Mouse (Mus musculus) lung, embryonic 15.5 days (tissue): ENCODE data around the gene Spi1. TPM values are rescaled to one million over a fixed set of nuclear protein-coding genes. Genes with fewer than 3 reads are reported as not detected.
A peak's percentile ranks its signal among the peaks of the same experiment; 100 is the strongest.
"Not testable (repeated sequence)": the region's sequence is repeated elsewhere in the genome, so short reads cannot be mapped to it uniquely, and the experiment has no call there.

Source experiments
- ATAC-seq: fragments of 200-750 bp; cut with Nextera tagmentation; 2 replicates; pipeline ENCODE4 v1.8.0; 2017; ENCODE audit warnings: moderate number of reproducible peaks, borderline replicate concordance; ENCODE audit not compliant: low FRiP score, low TSS enrichment; ENCODE audit errors: extremely low read depth
- H3K27ac ChIP-seq: fragments of 300-500 bp; sonication (generic); 2 replicates; pipeline ENCODE4 v1.5.1; 2015; ENCODE audit warnings: moderate library complexity, mild to moderate bottlenecking, inconsistent platforms
- H3K27me3 ChIP-seq: fragments of 300-500 bp; sonication (generic); 2 replicates; pipeline ENCODE4 v1.6.1; 2015; ENCODE audit warnings: inconsistent platforms
- H3K36me3 ChIP-seq: fragments of 300-500 bp; sonication (generic); 2 replicates; pipeline ENCODE4 v1.6.1; 2015; ENCODE audit warnings: inconsistent platforms
- H3K4me1 ChIP-seq: fragments of 300-500 bp; sonication (generic); 2 replicates; pipeline ENCODE4 v1.6.1; 2015; ENCODE audit warnings: inconsistent platforms
- H3K4me2 ChIP-seq: fragments of 300-500 bp; sonication (generic); 2 replicates; pipeline ENCODE4 v1.6.1; 2015; ENCODE audit warnings: inconsistent platforms, mild to moderate bottlenecking, moderate library complexity
- H3K4me3 ChIP-seq: fragments of 300-500 bp; sonication (generic); 2 replicates; pipeline ENCODE4 v1.5.1; 2015; ENCODE audit warnings: mild to moderate bottlenecking, inconsistent platforms
- H3K9ac ChIP-seq: fragments of 300-500 bp; sonication (generic); 2 replicates; pipeline ENCODE4 v1.6.1; 2015; ENCODE audit warnings: inconsistent platforms
- H3K9me3 ChIP-seq: fragments of 300-500 bp; sonication (generic); 2 replicates; pipeline ENCODE4 v1.6.1; 2016; ENCODE audit warnings: inconsistent platforms
- WGBS: fragments of 180-500 bp; shearing (Covaris S2); methylation state at CpG from one replicate; pipeline ENCODE4 v1.1.7; 2015; 5-methylcytosine and 5-hydroxymethylcytosine counted together
- polyA plus RNA-seq: library from polyadenylated mRNA; unstranded; fragments of >200 nt; fragmentation: Nextera tagmentation; extraction: Ambion mirVana; gene quantifications from 2 replicates; pipeline ENCODE4 v1.2.1, GENCODE M21; 2015

Spi1 gene
- polyA plus RNA-seq, 1 experiment from 2014 or later, result 8.7 TPM

DNA sequence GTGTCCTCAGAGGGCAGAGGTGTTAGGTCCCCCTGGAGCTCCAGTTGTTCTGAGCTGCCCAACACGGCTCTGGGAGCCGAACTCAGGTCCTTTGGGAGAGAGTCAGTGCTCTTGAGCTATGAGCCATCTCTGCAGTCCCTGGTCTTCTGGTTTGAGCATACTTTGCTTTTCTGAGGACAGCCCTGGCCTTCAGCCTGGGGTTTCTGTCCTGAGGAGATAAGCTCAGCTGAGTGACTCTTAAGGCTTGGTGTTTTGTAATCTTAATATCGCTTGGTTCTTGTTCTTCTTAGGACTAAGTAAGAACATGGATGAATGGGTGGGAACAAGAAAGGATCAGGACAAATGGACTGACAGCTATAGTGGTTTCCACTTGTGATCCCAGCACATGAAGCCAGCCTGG is 26.0 kb downstream of the Spi1 start:
- H3K27me3 ChIP-seq, result no peaks in the 10 kb centered on the region
- 79% methylated on average over 3 of the region's 3 CpGs for WGBS
- H3K27ac ChIP-seq, result no peak overlapping the region
- peaks cover 4% of the 10 kb centered on the region; the same call in 1 of the 2 replicates for H3K4me1 ChIP-seq
- no peaks in the 10 kb centered on the region for H3K36me3 ChIP-seq
- no peak overlapping the region for H3K9ac ChIP-seq
- no peak overlapping the region for H3K4me2 ChIP-seq
- no peak for ATAC-seq
- no peaks in the 10 kb centered on the region for H3K9me3 ChIP-seq
- no peak overlapping the region for H3K4me3 ChIP-seq

DNA sequence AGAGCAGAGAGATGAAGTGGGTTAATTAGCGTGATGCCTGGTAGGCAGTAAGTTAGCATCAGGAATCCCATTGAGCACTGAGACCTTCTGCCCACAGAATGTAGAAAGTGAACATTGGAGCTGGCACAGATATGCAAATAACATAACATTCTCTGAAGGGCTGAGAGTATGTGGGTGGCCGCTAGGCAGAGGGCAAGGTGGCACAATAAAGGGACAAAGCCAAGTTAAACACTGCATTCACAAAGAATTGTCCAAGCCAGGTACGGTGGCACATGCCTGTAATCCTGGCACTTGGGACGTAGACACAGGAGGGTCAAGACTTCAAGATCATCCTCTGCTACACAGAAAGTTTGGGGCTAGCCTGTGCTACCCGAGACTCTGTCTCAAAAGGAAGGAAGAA is 27.1 kb downstream of the Spi1 start:
- H3K4me2 ChIP-seq, result no peak overlapping the region
- no peaks in the 10 kb centered on the region for H3K9me3 ChIP-seq
- no peaks in the 10 kb centered on the region for H3K27me3 ChIP-seq
- no peak overlapping the region for H3K27ac ChIP-seq
- H3K4me1 ChIP-seq, result peaks cover 4% of the 10 kb centered on the region; the same call in 1 of the 2 replicates
- ATAC-seq, result no peak
- no peak overlapping the region for H3K4me3 ChIP-seq
- no peaks in the 10 kb centered on the region for H3K36me3 ChIP-seq
- WGBS, result 77% methylated on average over 5 of the region's 5 CpGs
- no peak overlapping the region for H3K9ac ChIP-seq

DNA sequence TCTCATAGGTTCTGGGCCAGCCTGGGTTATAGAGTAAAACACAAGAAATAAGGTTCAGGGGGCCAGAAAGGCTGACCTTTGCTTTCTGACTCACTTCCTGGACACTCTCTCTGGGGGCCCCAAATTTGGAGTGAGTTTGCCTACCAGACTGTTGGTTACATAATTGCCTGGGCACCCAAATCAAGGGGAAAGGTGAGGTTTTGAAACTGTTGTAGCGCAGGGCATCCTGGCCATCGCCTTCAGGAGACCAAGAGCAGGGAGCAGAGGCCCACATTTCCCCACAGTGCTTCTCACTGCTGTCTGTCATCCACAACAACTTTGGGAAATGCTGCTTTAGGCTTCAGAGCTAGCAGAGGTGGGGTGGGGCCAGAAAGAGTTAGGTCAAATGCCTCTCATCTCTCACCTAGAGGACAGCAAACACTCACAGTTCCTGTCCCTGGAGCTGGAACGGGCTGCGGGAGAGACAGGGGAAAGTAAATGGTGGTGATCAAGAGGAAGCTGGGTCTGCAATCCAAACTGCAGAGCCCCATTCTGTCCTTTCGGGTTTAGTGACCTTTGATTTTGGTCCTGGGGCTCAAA is 27.7 kb downstream of the Spi1 start:
- Histone ChIP-seq H3K4me1 (peaks cover 4% of the 10 kb centered on the region; the same call in 1 of the 2 replicates), H3K27ac (no peak overlapping the region), H3K4me3 (no peak overlapping the region), H3K4me2 (no peak overlapping the region), H3K27me3 (no peaks in the 10 kb centered on the region), H3K9me3 (no peaks in the 10 kb centered on the region), H3K36me3 (no peaks in the 10 kb centered on the region), H3K9ac (no peak overlapping the region)
- WGBS, result 76% methylated on average over 5 of the region's 5 CpGs
- ATAC-seq, result no peak

DNA sequence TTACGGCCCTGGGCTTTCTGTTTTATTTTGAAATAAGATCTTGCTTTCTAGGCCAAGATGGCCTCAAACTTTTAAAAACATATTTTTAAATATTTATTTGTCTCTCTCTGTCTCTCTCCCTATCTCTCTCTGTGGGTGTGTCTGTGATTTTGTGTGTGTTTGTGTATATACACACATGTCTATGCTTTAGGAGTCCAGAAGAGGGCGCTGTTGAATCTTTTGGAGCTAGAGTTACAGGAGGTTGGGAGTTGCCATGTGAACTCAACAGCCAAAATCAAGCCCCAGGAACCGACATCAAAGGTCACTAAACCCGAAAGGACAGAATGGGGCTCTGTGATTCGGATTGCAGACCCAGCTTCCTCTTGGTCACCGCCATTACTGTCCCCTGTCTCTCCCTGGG is 28.2 kb downstream of the Spi1 start:
- no peak overlapping the region for H3K4me3 ChIP-seq
- H3K4me1 ChIP-seq, result peaks cover 6% of the 10 kb centered on the region
- H3K27ac ChIP-seq, result no peak overlapping the region
- H3K27me3 ChIP-seq, result no peaks in the 10 kb centered on the region
- no peaks in the 10 kb centered on the region for H3K9me3 ChIP-seq
- 72% methylated on average over 6 of the region's 6 CpGs for WGBS
- H3K36me3 ChIP-seq, result no peaks in the 10 kb centered on the region
- H3K9ac ChIP-seq, result no peak overlapping the region
- no peak overlapping the region for H3K4me2 ChIP-seq
- ATAC-seq, result no peak

DNA sequence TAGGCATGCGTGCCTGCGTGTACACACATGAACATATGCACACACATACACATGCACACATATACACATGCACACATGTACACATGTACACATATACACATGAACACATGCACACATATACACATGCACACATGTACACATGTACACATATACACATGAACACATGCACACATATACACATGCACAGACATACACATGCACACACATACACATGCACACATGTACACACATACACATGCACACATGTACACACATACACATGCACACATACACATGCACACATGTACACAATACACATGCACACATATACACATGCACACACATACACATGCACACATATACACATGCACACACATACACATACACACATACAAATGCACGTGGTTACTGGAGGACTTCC is 29.6 kb downstream of the Spi1 start:
- not testable (repeated sequence) for H3K27ac ChIP-seq, H3K36me3 ChIP-seq, H3K4me3 ChIP-seq, H3K4me2 ChIP-seq, ATAC-seq, H3K9ac ChIP-seq, H3K27me3 ChIP-seq, H3K9me3 ChIP-seq
- WGBS, result 83% methylated on average over 3 of the region's 3 CpGs
- H3K4me1 ChIP-seq, result peaks cover 13% of the 10 kb centered on the region

DNA sequence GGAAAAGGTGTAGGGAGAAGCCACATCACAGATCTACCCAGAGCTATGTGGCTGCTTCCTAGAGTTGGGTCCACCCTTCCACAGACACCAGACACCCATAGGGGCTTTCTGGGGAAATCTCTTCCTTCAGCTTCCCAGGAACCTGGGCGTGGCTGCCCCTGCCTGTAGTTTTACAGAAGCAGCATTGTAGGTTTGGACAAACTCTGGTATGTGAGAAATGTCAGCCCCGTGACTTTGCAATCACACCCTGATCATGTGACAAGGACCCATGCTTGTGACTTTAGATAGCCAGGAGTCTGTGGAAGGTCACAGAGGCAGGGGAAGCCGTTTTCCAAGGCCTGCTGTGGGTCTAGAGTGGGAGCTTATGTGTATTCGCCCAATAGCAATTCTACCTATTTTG is 30.3 kb downstream of the Spi1 start:
- no peak overlapping the region for H3K9ac ChIP-seq
- WGBS, result 37% methylated on average over 4 of the region's 4 CpGs

DNA sequence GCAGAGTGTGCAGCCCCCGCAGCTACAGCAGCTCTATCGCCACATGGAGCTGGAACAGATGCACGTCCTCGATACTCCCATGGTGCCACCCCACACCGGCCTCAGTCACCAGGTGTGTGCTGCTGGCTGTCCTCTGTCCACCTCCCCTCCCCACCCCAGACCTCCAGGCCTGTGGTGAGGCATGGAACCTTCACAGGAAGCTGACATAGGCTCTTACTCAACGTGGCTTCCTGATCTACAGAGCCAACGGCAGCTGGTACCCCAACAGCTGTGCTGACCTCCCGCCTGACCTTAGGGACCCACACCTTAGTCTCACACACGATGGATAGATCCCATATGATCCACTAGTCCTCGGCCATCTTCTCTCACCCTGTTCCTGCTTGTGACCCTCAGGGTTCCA is 31.1 kb downstream of the Spi1 start:
- ATAC-seq, result no peak
- no peak overlapping the region for H3K4me2 ChIP-seq
- H3K4me3 ChIP-seq, result no peak overlapping the region
- H3K27me3 ChIP-seq, result no peaks in the 10 kb centered on the region
- peaks cover 13% of the 10 kb centered on the region for H3K4me1 ChIP-seq
- no peak overlapping the region for H3K27ac ChIP-seq
- 65% methylated on average over 10 of the region's 10 CpGs for WGBS
- no peaks in the 10 kb centered on the region for H3K9me3 ChIP-seq
- no peaks in the 10 kb centered on the region for H3K36me3 ChIP-seq
- H3K9ac ChIP-seq, result no peak overlapping the region

More for the DNA sequence above, 30.3 kb downstream of the Spi1 start:
- no peaks in the 10 kb centered on the region for H3K36me3 ChIP-seq
- H3K4me2 ChIP-seq, result no peak overlapping the region
- H3K9me3 ChIP-seq, result no peaks in the 10 kb centered on the region
- ATAC-seq, result no peak
- no peaks in the 10 kb centered on the region for H3K27me3 ChIP-seq
- H3K4me1 ChIP-seq, result peaks cover 13% of the 10 kb centered on the region
- no peak overlapping the region for H3K4me3 ChIP-seq
- no peak overlapping the region for H3K27ac ChIP-seq

DNA sequence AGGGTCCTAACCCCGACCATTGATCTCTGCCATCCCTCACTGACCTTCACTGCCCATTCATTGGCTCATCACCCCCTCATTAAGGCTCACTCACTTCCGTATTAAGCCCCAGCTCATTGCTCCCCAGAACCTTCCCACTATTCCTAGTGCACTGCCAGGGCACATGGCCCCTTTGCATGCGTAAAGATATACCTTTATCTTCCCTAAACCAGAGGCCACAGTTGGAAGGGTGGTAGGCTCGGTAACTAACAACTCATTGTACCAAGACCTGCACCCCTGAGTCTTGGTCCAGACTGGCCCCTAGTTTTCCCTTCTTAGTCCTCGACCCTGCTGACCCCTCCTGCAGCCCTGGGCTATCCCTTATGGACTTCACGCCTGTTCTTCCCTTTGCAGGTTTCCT is 31.7 kb downstream of the Spi1 start:
- no peaks in the 10 kb centered on the region for H3K36me3 ChIP-seq
- H3K27me3 ChIP-seq, result no peaks in the 10 kb centered on the region
- H3K9me3 ChIP-seq, result no peaks in the 10 kb centered on the region
- H3K9ac ChIP-seq, result no peak overlapping the region
- no peak for ATAC-seq
- H3K27ac ChIP-seq, result no peak overlapping the region
- 72% methylated on average over 6 of the region's 6 CpGs for WGBS
- H3K4me2 ChIP-seq, result no peak overlapping the region
- no peak overlapping the region for H3K4me3 ChIP-seq
- peaks cover 13% of the 10 kb centered on the region for H3K4me1 ChIP-seq

DNA sequence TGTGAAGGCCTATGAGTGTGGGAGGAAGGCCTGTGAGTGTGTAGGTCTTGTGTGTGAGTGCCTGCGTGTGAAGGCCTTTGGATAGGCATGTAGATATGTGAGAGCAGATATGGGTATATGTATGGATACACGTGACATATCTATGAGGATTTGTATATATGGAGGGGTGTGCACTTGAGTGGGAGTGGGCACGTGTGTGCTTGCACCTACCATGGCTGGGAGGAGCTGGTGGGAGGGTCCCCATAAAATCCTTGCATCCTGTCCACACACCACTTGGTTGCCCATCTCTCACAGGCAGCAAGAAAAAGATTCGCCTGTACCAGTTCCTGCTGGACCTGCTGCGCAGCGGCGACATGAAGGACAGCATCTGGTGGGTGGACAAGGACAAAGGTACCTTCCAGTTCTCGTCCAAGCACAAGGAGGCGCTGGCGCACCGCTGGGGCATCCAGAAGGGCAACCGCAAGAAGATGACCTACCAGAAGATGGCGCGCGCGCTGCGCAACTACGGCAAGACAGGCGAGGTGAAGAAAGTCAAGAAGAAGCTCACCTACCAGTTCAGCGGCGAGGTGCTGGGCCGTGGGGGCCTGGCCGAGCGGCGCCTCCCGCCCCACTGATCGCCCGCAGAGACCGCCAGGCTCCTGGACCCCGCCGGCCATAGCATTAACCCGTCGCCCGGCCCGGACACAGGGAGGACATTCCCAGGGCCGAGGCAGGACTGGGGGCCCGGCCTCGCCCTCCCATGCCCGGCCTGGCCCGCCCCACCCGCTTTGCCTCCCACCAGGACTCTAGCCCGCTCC is 32.8 kb downstream of the Spi1 start:
- no peak overlapping the region for H3K27ac ChIP-seq
- H3K9ac ChIP-seq, result peak overlapping the region; percentile 57
- no peaks in the 10 kb centered on the region for H3K9me3 ChIP-seq
- ATAC-seq, result peak; percentile 62
- H3K4me3 ChIP-seq, result peak overlapping the region; percentile 48
- no peaks in the 10 kb centered on the region; the same call in 1 of the 2 replicates for H3K27me3 ChIP-seq
- no peaks in the 10 kb centered on the region for H3K36me3 ChIP-seq
- peaks cover 13% of the 10 kb centered on the region for H3K4me1 ChIP-seq
- peak overlapping the region; percentile 95 for H3K4me2 ChIP-seq
- WGBS, result 5% methylated on average over 42 of the region's 42 CpGs

DNA sequence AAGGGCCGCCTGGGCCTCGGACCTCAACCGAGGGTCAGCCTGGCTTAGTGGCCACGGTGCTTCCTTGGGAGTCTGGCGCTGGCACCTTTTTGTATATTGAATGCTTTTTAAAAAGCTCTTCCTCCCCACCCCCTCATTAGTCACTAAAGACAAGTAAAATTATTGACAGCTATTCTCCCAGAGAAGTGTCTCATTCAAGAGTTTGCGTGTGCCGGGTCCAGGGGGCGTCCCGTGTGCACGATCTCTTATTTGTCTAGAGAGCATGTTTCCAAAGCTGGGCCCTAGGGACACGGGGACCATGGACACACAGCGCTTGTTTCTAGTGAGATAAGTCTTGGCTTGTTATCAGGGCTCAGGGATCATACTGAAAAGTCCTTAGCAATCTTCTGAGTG is 33.4 kb downstream of the Spi1 start:
- Histone ChIP-seq H3K4me2 (peak overlapping the region; percentile 95), H3K27ac (no peak overlapping the region)
- 16% methylated on average over 12 of the region's 12 CpGs for WGBS

DNA sequence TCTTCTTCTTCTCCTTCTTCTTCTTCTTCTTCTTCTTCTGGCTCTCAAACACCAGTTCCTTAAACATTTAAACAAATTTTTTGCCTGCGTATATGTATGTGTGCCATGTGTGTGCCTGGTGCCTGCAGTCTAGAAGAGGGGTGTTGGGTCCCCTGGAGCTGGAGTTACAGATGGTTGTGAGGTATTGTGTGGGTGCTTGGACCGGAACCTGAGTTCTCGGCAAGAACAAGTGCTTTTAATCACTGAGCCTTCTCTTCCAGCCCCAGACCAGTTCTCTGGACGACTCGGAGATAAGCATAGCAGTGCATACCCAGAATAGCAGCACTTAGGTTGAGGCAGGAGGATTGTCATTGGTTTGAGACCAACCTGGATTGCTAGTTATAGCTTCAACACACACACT is 34.7 kb downstream of the Spi1 start:
- peaks cover 13% of the 10 kb centered on the region for H3K4me1 ChIP-seq
- WGBS, result 67% methylated on average over 5 of the region's 5 CpGs

More for the DNA sequence above, 33.4 kb downstream of the Spi1 start:
- Histone ChIP-seq H3K9me3 (no peaks in the 10 kb centered on the region), H3K36me3 (no peaks in the 10 kb centered on the region), H3K4me1 (peaks cover 13% of the 10 kb centered on the region), H3K9ac (peak overlapping the region; percentile 57), H3K27me3 (no peaks in the 10 kb centered on the region; the same call in 1 of the 2 replicates), H3K4me3 (peak overlapping the region; percentile 48)
- no peak for ATAC-seq

DNA sequence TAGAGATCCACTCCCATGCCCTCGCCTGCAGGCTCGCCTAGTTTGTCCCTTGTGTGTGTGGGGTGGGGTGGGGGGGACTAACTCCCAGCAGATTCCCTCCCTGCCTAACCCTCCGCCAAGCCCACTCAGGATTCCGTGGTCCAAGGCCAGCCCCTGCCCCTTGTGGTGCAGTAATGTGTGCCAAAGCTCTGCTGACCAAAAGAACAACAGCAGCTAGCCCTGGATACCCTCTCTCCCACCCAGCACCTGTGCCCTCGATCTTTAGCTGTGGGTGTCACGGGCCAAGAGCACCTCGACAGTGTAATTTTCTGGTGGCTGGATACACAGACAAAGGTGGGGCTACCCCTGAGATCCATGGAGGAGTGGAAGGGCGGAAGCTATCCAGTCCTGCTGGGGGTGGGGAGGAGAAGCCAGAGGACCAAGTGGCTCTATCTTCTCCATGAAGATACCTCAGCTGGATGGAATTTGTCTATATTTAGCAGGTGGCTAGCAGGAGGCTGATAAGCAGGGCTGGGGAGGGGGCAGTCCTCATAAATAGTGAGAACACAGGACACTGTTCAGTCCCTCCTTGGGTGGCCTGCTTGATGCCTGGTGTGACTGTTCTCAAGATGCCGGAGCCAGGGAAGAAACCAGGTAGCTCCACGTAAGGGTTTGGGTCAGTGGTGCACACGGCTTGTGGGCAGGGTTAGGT is 35.5 kb downstream of the Spi1 start, which contains the start of gene Mybpc3:
Gene Mybpc3 (plus strand): TSS at position 560 of the 691 bp plus-strand sequence.
- no peak for ATAC-seq
- H3K27ac ChIP-seq, result no peak within 1 kb of the TSS
- WGBS, result 67% methylated on average over 11 of the region's 11 CpGs
- no peaks in the 10 kb centered on the region for H3K36me3 ChIP-seq
- no peaks in the 10 kb centered on the region; the same call in 1 of the 2 replicates for H3K27me3 ChIP-seq
- peaks cover 10% of the 10 kb centered on the region for H3K4me1 ChIP-seq
- no peaks in the 10 kb centered on the region for H3K9me3 ChIP-seq
- no peak within 1 kb of the TSS for H3K4me2 ChIP-seq
- no peak within 1 kb of the TSS for H3K4me3 ChIP-seq
- no peak within 1 kb of the TSS for H3K9ac ChIP-seq

More for the DNA sequence above, 34.7 kb downstream of the Spi1 start:
- H3K27me3 ChIP-seq, result no peaks in the 10 kb centered on the region; the same call in 1 of the 2 replicates
- no peak overlapping the region for H3K27ac ChIP-seq
- H3K9me3 ChIP-seq, result no peaks in the 10 kb centered on the region
- no peak overlapping the region for H3K4me2 ChIP-seq
- H3K9ac ChIP-seq, result no peak overlapping the region
- H3K4me3 ChIP-seq, result no peak overlapping the region
- no peaks in the 10 kb centered on the region for H3K36me3 ChIP-seq
- ATAC-seq, result no peak
